Mouse (Mus musculus) midbrain, postnatal 0 days (tissue): Measurements from ENCODE around the gene Psmb6. TPM values are rescaled to one million over a fixed set of nuclear protein-coding genes. Genes with fewer than 3 reads are reported as not detected.
"Not testable (repeated sequence)": the region's sequence is repeated elsewhere in the genome, so short reads cannot be mapped to it uniquely, and the experiment has no call there.

Experiments
- ATAC-seq: fragments of 200-750 bp; cut with Nextera tagmentation; 2 replicates; pipeline ENCODE4 v1.8.0; 2017; ENCODE audit warnings: moderate number of reproducible peaks, mild to moderate bottlenecking, moderate TSS enrichment, moderate library complexity; ENCODE audit not compliant: low FRiP score
- DNase-seq: peaks from one replicate; pipeline ENCODE4 v3.0.0-alpha.2; 2015; ENCODE audit warnings: low spot score
- H3K27ac ChIP-seq: fragments of 300-500 bp; sonication (generic); 2 replicates; pipeline ENCODE4 v1.5.1; 2014; ENCODE audit warnings: low read depth, mild to moderate bottlenecking, low read length, mixed read lengths
- H3K27me3 ChIP-seq: fragments of 300-500 bp; sonication (generic); 2 replicates; pipeline ENCODE4 v1.6.1; 2014; ENCODE audit warnings: low read length, control low read depth, mixed read lengths; ENCODE audit not compliant: insufficient read depth
- H3K36me3 ChIP-seq: fragments of 300-500 bp; sonication (generic); 2 replicates; pipeline ENCODE4 v1.6.1; 2014; ENCODE audit warnings: low read length, control low read depth, mixed read lengths; ENCODE audit not compliant: insufficient read depth
- H3K4me1 ChIP-seq: fragments of 300-500 bp; sonication (generic); 2 replicates; pipeline ENCODE4 v1.6.1; 2014; ENCODE audit warnings: mild to moderate bottlenecking, control low read depth, antibody characterized with exemption, low read length, mixed read lengths; ENCODE audit not compliant: insufficient read depth
- H3K4me2 ChIP-seq: fragments of 300-500 bp; sonication (generic); 2 replicates; pipeline ENCODE4 v1.6.1; 2014; ENCODE audit warnings: low read depth, mild to moderate bottlenecking, low read length, mixed read lengths; ENCODE audit not compliant: poor library complexity, severe bottlenecking
- H3K4me3 ChIP-seq: fragments of 300-500 bp; sonication (generic); 2 replicates; pipeline ENCODE4 v1.5.1; 2014; ENCODE audit warnings: low read depth, mild to moderate bottlenecking, low read length, moderate library complexity
- H3K9ac ChIP-seq: fragments of 300-500 bp; sonication (generic); replicated peaks from 2 replicates; pipeline ENCODE4 v1.6.1; 2014; ENCODE audit warnings: mild to moderate bottlenecking, low read length, moderate library complexity, mixed read lengths; ENCODE audit not compliant: poor library complexity, severe bottlenecking
- H3K9me3 ChIP-seq: fragments of 300-500 bp; sonication (generic); 2 replicates; pipeline ENCODE4 v1.6.1; 2016; ENCODE audit warnings: low read length, control low read depth
- CTCF ChIP-seq: IDR thresholded peaks from 2 replicates; pipeline ENCODE4 v1.5.1; 2016; ENCODE audit warnings: antibody characterized with exemption, mild to moderate bottlenecking
- WGBS: fragments of 180-500 bp; shearing (Covaris S2); extraction: QIAGEN DNeasy Blood & Tissue Kit; methylation state at CpG from one replicate; pipeline ENCODE4 v1.1.7; 2014; 5-methylcytosine and 5-hydroxymethylcytosine counted together
- polyA plus RNA-seq: library from polyadenylated mRNA; unstranded; fragments of >200 nt; fragmentation: Nextera tagmentation; extraction: Ambion mirVana; gene quantifications from 2 replicates; pipeline ENCODE4 v1.2.1, GENCODE M21; 2015
- total RNA-seq: library from RNA; depleted of rRNA; stranded (reverse); fragments of >200 nt; gene quantifications from 2 replicates; pipeline ENCODE4 v1.2.3, GENCODE M21; 2014; rRNA removed

Gene Psmb6
- total and polyA plus RNA-seq, 2 experiments from 2014 or later: 493 to 818 TPM

- Histone ChIP-seq H3K4me3 (no peak overlapping the region), H3K27me3 (no peaks in the 10 kb centered on the region), H3K9ac (no peak overlapping the region), H3K27ac (no peak overlapping the region), H3K4me1 (peaks cover 12% of the 10 kb centered on the region), H3K4me2 (no peak overlapping the region), H3K36me3 (peaks cover 10% of the 10 kb centered on the region; the same call in 1 of the 2 replicates), H3K9me3 (no peaks in the 10 kb centered on the region)
- DNase-seq (no peak), ATAC-seq (no peak)
- WGBS: 57% methylated on average over 7 of the region's 7 CpGs
- no peak for TF ChIP-seq CTCF
Observed at GRCm38 (mm10) chr11:70566586-70566985, 41.4 kb downstream of the Psmb6 start.

GRCm38 (mm10) chr11:70570614-70571013 lies 45.4 kb downstream of the Psmb6 start:
- H3K36me3 ChIP-seq: peaks cover 10% of the 10 kb centered on the region; the same call in 1 of the 2 replicates
- not testable (repeated sequence) for H3K9ac ChIP-seq, H3K4me2 ChIP-seq, H3K9me3 ChIP-seq, H3K27me3 ChIP-seq, H3K4me1 ChIP-seq, DNase-seq, ATAC-seq, H3K27ac ChIP-seq, H3K4me3 ChIP-seq
- WGBS: 93% methylated on average over 1 of the region's 1 CpGs

- Histone ChIP-seq H3K27me3 (no peaks in the 10 kb centered on the region), H3K27ac (no peak overlapping the region), H3K9ac (no peak overlapping the region), H3K36me3 (peaks cover 10% of the 10 kb centered on the region; the same call in 1 of the 2 replicates), H3K4me2 (no peak overlapping the region), H3K4me1 (no peaks in the 10 kb centered on the region), H3K9me3 (no peaks in the 10 kb centered on the region), H3K4me3 (no peak overlapping the region)
- DNase-seq: no peak
- 82% methylated on average over 1 of the region's 1 CpGs for WGBS
- no peak for ATAC-seq
- TF ChIP-seq CTCF: no peak
Observed at GRCm38 (mm10) chr11:70571641-70572040, 46.5 kb downstream of the Psmb6 start.

- no peak for TF ChIP-seq CTCF
- Histone ChIP-seq H3K4me3 (no peak overlapping the region), H3K27me3 (no peaks in the 10 kb centered on the region), H3K9me3 (no peaks in the 10 kb centered on the region), H3K4me1 (no peaks in the 10 kb centered on the region), H3K27ac (no peak overlapping the region), H3K9ac (no peak overlapping the region), H3K4me2 (no peak overlapping the region), H3K36me3 (peaks cover 7% of the 10 kb centered on the region; the same call in 1 of the 2 replicates)
- DNase-seq: no peak
- WGBS: 64% methylated on average over 5 of the region's 5 CpGs
- ATAC-seq: no peak
Observed at GRCm38 (mm10) chr11:70572348-70572902, 47.3 kb downstream of the Psmb6 start.

GRCm38 (mm10) chr11:70573872-70574271 lies 48.7 kb downstream of the Psmb6 start:
- Histone ChIP-seq H3K9ac (no peak overlapping the region), H3K4me2 (no peak overlapping the region), H3K27me3 (no peaks in the 10 kb centered on the region), H3K4me3 (no peak overlapping the region), H3K27ac (no peak overlapping the region), H3K9me3 (no peaks in the 10 kb centered on the region), H3K36me3 (no peaks in the 10 kb centered on the region; the same call in 1 of the 2 replicates), H3K4me1 (0 out of 2 replicates have a peak, but pooled peaks cover 3% of the 10 kb centered on the region)
- no peak for ATAC-seq
- TF ChIP-seq CTCF: no peak
- 59% methylated on average over 6 of the region's 6 CpGs for WGBS
- no peak for DNase-seq

- no peak for ATAC-seq
- no peak for TF ChIP-seq CTCF
- 82% methylated on average over 3 of the region's 3 CpGs for WGBS
Observed at GRCm38 (mm10) chr11:70577201-70577600, 52.0 kb downstream of the Psmb6 start.

More at GRCm38 (mm10) chr11:70577201-70577600, 52.0 kb downstream of the Psmb6 start:
- Histone ChIP-seq H3K4me3 (no peak overlapping the region), H3K27me3 (no peaks in the 10 kb centered on the region), H3K36me3 (no peaks in the 10 kb centered on the region; the same call in 1 of the 2 replicates), H3K27ac (no peak overlapping the region), H3K9ac (no peak overlapping the region), H3K9me3 (no peaks in the 10 kb centered on the region), H3K4me1 (0 out of 2 replicates have a peak, but pooled peaks cover 4% of the 10 kb centered on the region), H3K4me2 (no peak overlapping the region)
- no peak for DNase-seq

Other genes with a start within 250 kb of the Psmb6 start
- gene Alox12e, start 202.7 kb upstream of the Psmb6 start, total RNA-seq: 0.05 TPM in 1 of 2 replicates, not detected in the other
- gene Alox12e, start 202.7 kb upstream of the Psmb6 start, polyA plus RNA-seq: 0.16 and 0.31 TPM in 2 replicates
- not detected in 2 replicates for gene Alox15, start 173.3 kb upstream of the Psmb6 start, total RNA-seq
- 0.16 and 0.28 TPM in 2 replicates for gene Alox15, start 173.3 kb upstream of the Psmb6 start, polyA plus RNA-seq
- gene Pelp1, start 115.3 kb upstream of the Psmb6 start, total RNA-seq: 35.6 and 55.1 TPM in 2 replicates
- 28.0 and 28.3 TPM in 2 replicates for gene Pelp1, start 115.3 kb upstream of the Psmb6 start, polyA plus RNA-seq
- gene Arrb2, start 92.7 kb upstream of the Psmb6 start, total RNA-seq: 99.9 and 119 TPM in 2 replicates
- 55.0 and 55.6 TPM in 2 replicates for gene Arrb2, start 92.7 kb upstream of the Psmb6 start, polyA plus RNA-seq
- gene Med11, start 73.4 kb upstream of the Psmb6 start, total RNA-seq: 23.7 and 30.1 TPM in 2 replicates
- 28.2 and 36.8 TPM in 2 replicates for gene Med11, start 73.4 kb upstream of the Psmb6 start, polyA plus RNA-seq
- gene Zmynd15, start 65.9 kb upstream of the Psmb6 start, total RNA-seq: 0.44 and 0.71 TPM in 2 replicates
- 0.47 and 0.70 TPM in 2 replicates for gene Zmynd15, start 65.9 kb upstream of the Psmb6 start, polyA plus RNA-seq
- 1.2 and 1.9 TPM in 2 replicates for gene Cxcl16, start 65.4 kb upstream of the Psmb6 start, total RNA-seq
- gene Cxcl16, start 65.4 kb upstream of the Psmb6 start, polyA plus RNA-seq: 3.1 and 3.2 TPM in 2 replicates
- gene Tm4sf5, start 20.1 kb upstream of the Psmb6 start, total RNA-seq: 7.4 and 12.1 TPM in 2 replicates
- 18.8 and 19.8 TPM in 2 replicates for gene Tm4sf5, start 20.1 kb upstream of the Psmb6 start, polyA plus RNA-seq
- gene Vmo1, start 10.8 kb upstream of the Psmb6 start, total RNA-seq: not detected in 2 replicates
- gene Vmo1, start 10.8 kb upstream of the Psmb6 start, polyA plus RNA-seq: 0.53 and 0.65 TPM in 2 replicates
- gene Gltpd2, start 6.2 kb upstream of the Psmb6 start, total RNA-seq: not detected in 2 replicates
- gene Gltpd2, start 6.2 kb upstream of the Psmb6 start, polyA plus RNA-seq: 0.21 and 0.25 TPM in 2 replicates
- not detected in 2 replicates for gene Gm40193, start 7.6 kb downstream of the Psmb6 start, total RNA-seq
- not detected in 2 replicates for gene Gm40193, start 7.6 kb downstream of the Psmb6 start, polyA plus RNA-seq
- gene Pld2, start 14.7 kb downstream of the Psmb6 start, total RNA-seq: 46.8 and 71.5 TPM in 2 replicates
- gene Pld2, start 14.7 kb downstream of the Psmb6 start, polyA plus RNA-seq: 18.0 and 19.4 TPM in 2 replicates
- 80.9 and 82.1 TPM in 2 replicates for gene Mink1, start 37.5 kb downstream of the Psmb6 start, total RNA-seq
- gene Mink1, start 37.5 kb downstream of the Psmb6 start, polyA plus RNA-seq: 15.6 and 17.1 TPM in 2 replicates
- gene 4930544D05Rik, start 90.5 kb downstream of the Psmb6 start, total RNA-seq: not detected in 2 replicates
- not detected in 2 replicates for gene 4930544D05Rik, start 90.5 kb downstream of the Psmb6 start, polyA plus RNA-seq
- not detected in 2 replicates for gene Chrne, start 93.8 kb downstream of the Psmb6 start, total RNA-seq
- 0.78 and 1.1 TPM in 2 replicates for gene Chrne, start 93.8 kb downstream of the Psmb6 start, polyA plus RNA-seq
- gene Gp1ba, start 113.8 kb downstream of the Psmb6 start, total RNA-seq: not detected in 2 replicates
- 0.16 and 0.29 TPM in 2 replicates for gene Gp1ba, start 113.8 kb downstream of the Psmb6 start, polyA plus RNA-seq
- 69.1 and 74.4 TPM in 2 replicates for gene Rnf167, start 121.9 kb downstream of the Psmb6 start, total RNA-seq
- gene Rnf167, start 121.9 kb downstream of the Psmb6 start, polyA plus RNA-seq: 95.8 and 97.2 TPM in 2 replicates
- gene Slc25a11, start 122.1 kb downstream of the Psmb6 start, total RNA-seq: 140 and 159 TPM in 2 replicates
- gene Slc25a11, start 122.1 kb downstream of the Psmb6 start, polyA plus RNA-seq: 160 and 176 TPM in 2 replicates
- gene Pfn1, start 129.3 kb downstream of the Psmb6 start, total RNA-seq: 438 and 486 TPM in 2 replicates
- gene Pfn1, start 129.3 kb downstream of the Psmb6 start, polyA plus RNA-seq: 600 and 608 TPM in 2 replicates
- gene Eno3, start 131.8 kb downstream of the Psmb6 start, total RNA-seq: 7.2 and 9.9 TPM in 2 replicates
- 5.8 and 7.6 TPM in 2 replicates for gene Eno3, start 131.8 kb downstream of the Psmb6 start, polyA plus RNA-seq
- gene Spag7, start 144.0 kb downstream of the Psmb6 start, total RNA-seq: 41.9 and 45.3 TPM in 2 replicates
- 125 and 131 TPM in 2 replicates for gene Spag7, start 144.0 kb downstream of the Psmb6 start, polyA plus RNA-seq
- 20.3 and 24.0 TPM in 2 replicates for gene Camta2, start 162.7 kb downstream of the Psmb6 start, total RNA-seq
- 23.6 and 24.5 TPM in 2 replicates for gene Camta2, start 162.7 kb downstream of the Psmb6 start, polyA plus RNA-seq
- gene Inca1, start 174.8 kb downstream of the Psmb6 start, total RNA-seq: 1.7 and 4.8 TPM in 2 replicates
- 2.1 and 2.2 TPM in 2 replicates for gene Inca1, start 174.8 kb downstream of the Psmb6 start, polyA plus RNA-seq
- gene Kif1c, start 175.2 kb downstream of the Psmb6 start, total RNA-seq: 30.9 and 31.7 TPM in 2 replicates
- gene Kif1c, start 175.2 kb downstream of the Psmb6 start, polyA plus RNA-seq: 1.6 and 1.9 TPM in 2 replicates
- 8.7 and 10.0 TPM in 2 replicates for gene Zfp3, start 238.8 kb downstream of the Psmb6 start, total RNA-seq
- gene Zfp3, start 238.8 kb downstream of the Psmb6 start, polyA plus RNA-seq: 9.7 and 10.3 TPM in 2 replicates